Mouse (Mus musculus): Measurements from ENCODE around the gene Gm49354.

DNA sequence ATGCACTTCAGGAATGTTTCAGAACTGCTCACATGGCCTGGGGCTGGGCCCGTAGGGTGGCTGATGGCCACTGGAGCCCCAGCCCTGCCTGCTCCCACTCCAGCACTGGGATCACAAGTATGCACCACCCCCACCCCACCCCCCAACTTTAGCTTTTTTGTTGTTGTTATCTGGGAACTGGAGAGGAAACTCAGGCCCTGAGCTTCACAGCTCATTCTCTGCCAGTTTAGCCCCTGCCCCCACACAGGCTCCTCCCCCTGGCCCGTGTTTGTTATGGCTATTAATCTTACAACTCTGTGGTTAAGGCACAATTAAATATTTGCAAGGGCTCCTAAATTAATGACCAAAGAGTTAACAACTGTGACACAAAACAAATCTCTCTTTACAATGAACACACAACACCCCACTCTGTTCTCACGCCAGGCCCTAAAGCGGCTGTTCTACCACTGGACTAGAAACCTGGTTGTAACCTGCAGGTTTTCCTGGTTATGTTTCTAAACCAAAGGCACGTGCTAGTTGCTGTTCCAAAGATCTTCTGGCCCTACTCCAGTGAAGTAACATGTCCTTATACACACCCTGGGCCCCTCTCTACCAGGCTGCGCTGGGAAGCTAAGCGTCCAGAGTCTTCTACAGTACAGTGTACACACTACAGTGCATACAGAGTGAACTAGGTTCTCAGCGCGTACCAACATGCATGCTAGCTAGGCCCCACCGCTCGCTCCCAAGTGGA, 15.1 kb downstream of the Gm49354 start:
- no peak for TF ChIP-seq ZNF384 (IDR thresholded peaks at IDR 0.05; ENCODE audit: low read depth, low read length)
- TF ChIP-seq CHD2 (IDR thresholded peaks at IDR 0.05; ENCODE audit: low read depth, low read length), result no peak
- TF ChIP-seq ZC3H11A (IDR thresholded peaks at IDR 0.05; ENCODE audit: borderline replicate concordance, low read depth, low read length), result no peak
- TF ChIP-seq HCFC1 (IDR thresholded peaks at IDR 0.05; ENCODE audit: borderline replicate concordance, insufficient read depth, low read length), result no peak
- TF ChIP-seq MAFK (IDR thresholded peaks at IDR 0.05; ENCODE audit: insufficient read depth, low read depth, low read length), result no peak

Measured in ES-E14 (cell line).